Mouse (Mus musculus): ENCODE measurements around the gene Tsc22d2. TPM values are rescaled to one million over a fixed set of nuclear protein-coding genes. Genes with fewer than 3 reads are reported as not detected.
A peak's percentile ranks its signal among the peaks of the same experiment; 100 is the strongest.

Tsc22d2 gene
- polyA plus RNA-seq, 1 experiment from 2014 or later: 13.6 TPM

DNA sequence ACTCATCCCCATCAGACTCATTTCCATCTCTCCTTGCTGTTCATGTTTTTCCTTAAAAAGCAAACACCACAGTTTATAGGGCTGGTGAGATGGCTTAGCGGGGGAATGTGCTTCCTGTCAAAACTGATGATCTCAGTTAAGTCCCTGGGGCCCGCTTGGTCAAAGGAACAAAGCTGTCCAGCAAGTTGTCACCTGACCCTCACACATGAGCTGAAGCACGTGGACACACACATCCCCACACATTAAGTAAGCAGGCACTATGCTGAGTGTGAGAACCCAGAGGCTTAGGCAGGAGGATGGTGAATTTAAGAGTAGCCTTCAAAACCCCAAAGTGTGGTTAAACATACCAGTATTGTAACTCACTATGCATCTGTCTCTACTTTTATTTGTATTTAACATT is 14.6 kb upstream of the Tsc22d2 start:
- H3K9me3 ChIP-seq (replicated peaks): no peaks in the 10 kb centered on the region
- H3K4me1 ChIP-seq: no peaks in the 10 kb centered on the region
- H3K36me3 ChIP-seq: no peaks in the 10 kb centered on the region
- H3K27me3 ChIP-seq (replicated peaks): no peaks in the 10 kb centered on the region
- no peak overlapping the region for H3K4me2 ChIP-seq
- H3K27ac ChIP-seq: no peak overlapping the region
- no peak for ATAC-seq
- no peak overlapping the region for H3K9ac ChIP-seq
- H3K4me3 ChIP-seq: no peak overlapping the region
- WGBS (ENCODE audit: insufficient replicate concordance): 62% methylated on average over 3 of the region's 3 CpGs

DNA sequence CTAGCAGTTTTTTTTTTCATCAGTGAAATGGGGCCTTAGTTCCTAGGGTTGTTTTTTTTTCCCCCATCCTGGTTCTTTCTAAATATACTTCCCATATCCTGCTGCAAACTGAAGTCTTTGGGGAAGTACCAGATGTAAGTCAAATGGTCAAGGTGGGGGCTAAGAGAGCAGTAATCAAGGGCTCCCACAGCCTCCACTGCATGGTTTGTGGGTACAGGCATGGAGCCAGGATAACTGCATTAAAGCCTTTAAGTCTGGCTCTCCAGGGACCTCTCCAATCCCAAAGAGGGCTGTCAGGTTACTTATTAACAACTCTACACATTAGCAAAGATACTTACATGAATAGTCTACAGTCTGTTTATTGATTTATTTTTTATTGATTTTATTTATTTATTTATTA is 2.8 kb upstream of the Tsc22d2 start:
- H3K4me1 ChIP-seq: peaks cover 6% of the 10 kb centered on the region; the same call in 1 of the 2 replicates
- no peak overlapping the region for H3K9ac ChIP-seq
- H3K4me3 ChIP-seq: no peak overlapping the region
- ATAC-seq: no peak
- no peaks in the 10 kb centered on the region for H3K9me3 ChIP-seq (replicated peaks)
- no peak overlapping the region for H3K4me2 ChIP-seq
- no peaks in the 10 kb centered on the region for H3K36me3 ChIP-seq
- no peak overlapping the region for H3K27ac ChIP-seq
- H3K27me3 ChIP-seq (replicated peaks): no peaks in the 10 kb centered on the region

DNA sequence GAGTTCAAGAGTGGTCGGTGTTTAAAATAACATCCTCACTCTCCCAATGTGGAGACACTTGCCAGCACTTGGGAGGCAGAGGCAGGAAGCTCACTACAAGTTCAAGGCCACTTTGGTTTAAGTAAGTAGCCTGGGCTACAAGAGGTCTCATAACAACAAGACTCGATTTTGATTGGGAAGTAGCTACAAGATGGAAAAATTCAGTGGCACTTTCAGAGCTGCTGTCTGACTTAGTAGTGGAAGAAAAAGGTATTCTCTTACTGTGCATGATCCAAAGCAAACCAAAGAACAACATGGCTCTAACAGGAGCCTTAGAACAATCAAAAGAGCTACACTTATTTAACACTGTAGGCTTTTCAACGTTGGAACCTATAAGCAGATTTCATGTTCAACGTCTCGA is 844 bp upstream of the Tsc22d2 start:
- Histone ChIP-seq H3K4me1 (peaks cover 6% of the 10 kb centered on the region; the same call in 1 of the 2 replicates), H3K9ac (peak overlapping the region; percentile 99), H3K9me3 (replicated peaks) (no peaks in the 10 kb centered on the region), H3K27ac (peak overlapping the region; percentile 99), H3K4me3 (peak overlapping the region; percentile 99), H3K27me3 (replicated peaks) (no peaks in the 10 kb centered on the region), H3K36me3 (peaks cover 5% of the 10 kb centered on the region; the same call in 1 of the 2 replicates), H3K4me2 (peak overlapping the region; percentile 93)
- ATAC-seq: no peak
- 28% methylated on average over 5 of the region's 5 CpGs for WGBS (ENCODE audit: insufficient replicate concordance)

DNA sequence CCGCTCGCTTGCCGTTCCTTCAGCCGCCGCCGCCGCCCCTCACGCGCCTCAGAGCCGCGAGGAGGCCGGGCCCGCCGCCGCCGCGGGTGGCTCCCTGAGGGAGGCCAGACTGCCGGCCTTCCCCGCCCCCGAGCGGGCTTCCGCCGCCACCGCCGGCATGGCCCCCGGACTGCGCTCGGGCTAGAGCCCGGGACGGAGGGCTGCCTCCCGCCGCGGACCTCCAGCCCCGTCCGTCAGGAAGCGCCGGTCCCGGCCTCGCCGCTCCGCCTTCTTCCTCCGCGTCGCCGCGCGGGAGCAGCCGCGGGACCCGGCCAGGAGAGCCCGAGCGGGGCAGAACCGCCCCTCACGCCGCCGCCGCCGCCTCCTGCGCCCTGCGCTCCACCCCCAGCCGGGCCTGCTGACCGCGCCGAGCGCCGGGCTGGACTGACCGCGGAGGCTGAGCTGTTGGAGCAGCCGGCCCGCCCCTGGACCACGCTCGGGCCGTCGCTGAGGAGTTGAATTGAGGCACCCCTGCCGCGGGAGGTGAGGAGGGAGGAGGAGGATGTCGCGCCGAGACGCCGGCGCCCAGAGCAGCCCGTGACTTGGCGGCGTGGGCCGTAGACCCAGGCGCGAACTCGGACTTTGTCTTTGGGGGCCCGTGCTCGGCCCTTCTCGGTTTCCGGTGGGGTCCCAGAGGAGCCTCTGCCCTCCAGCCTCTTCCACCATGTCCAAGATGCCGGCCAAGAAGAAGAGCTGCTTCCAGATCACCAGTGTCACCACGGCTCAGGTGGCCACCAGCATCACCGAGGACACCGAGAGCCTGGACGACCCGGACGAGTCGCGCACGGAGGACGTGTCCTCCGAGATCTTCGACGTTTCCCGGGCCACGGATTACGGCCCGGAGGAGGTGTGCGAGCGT is 720 bp downstream of the Tsc22d2 start:
- Histone ChIP-seq H3K4me1 (peaks cover 10% of the 10 kb centered on the region), H3K4me3 (peak overlapping the region; percentile 99), H3K9ac (peak overlapping the region; percentile 99), H3K27ac (peak overlapping the region; percentile 99), H3K36me3 (peaks cover 5% of the 10 kb centered on the region; the same call in 1 of the 2 replicates), H3K4me2 (peak overlapping the region; percentile 93), H3K9me3 (replicated peaks) (no peaks in the 10 kb centered on the region), H3K27me3 (replicated peaks) (no peaks in the 10 kb centered on the region)
- WGBS (ENCODE audit: insufficient replicate concordance): under 1% methylated on average over 73 of the region's 113 CpGs
- peak; percentile 65 for ATAC-seq

DNA sequence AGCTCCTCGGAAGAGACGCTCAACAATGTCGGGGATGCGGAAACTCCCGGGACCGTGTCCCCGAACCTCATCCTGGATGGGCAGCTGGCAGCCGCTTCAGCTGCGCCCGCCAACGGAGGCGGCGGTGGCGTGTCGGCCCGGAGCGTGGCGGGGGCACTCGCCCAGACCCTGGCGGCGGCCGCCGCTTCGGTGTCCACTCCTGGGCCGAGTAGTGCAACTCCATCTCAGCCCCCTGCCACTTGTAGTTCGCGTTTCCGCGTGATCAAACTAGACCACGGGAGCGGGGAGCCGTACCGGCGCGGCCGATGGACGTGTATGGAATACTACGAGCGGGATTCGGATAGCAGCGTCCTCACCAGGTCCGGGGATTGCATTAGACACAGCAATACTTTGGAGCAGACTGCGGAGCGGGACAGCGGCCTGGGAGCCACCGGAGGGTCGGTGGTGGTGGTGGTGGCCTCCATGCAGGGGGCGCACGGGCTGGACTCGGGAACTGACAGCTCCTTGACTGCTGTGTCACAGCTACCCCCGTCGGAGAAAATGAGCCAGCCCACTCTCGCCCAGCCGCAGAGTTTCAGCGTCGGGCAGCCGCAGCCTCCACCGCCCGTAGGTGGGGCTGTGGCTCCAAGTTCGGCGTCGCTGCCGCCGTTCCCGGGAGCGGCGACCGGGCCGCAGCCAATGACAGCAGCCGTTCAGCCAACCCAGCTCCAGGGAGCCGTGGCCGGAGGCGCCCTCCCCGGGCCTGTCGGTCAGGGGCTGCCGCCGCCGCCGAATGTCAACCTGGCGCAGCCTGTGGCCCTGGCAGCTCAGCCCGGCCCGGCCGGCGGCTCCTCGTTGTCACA is 1.6 kb downstream of the Tsc22d2 start:
- under 1% methylated on average over 84 of the region's 85 CpGs for WGBS (ENCODE audit: insufficient replicate concordance)
- peak overlapping the region; percentile 99 for H3K4me3 ChIP-seq
- peak; percentile 80 for ATAC-seq

DNA sequence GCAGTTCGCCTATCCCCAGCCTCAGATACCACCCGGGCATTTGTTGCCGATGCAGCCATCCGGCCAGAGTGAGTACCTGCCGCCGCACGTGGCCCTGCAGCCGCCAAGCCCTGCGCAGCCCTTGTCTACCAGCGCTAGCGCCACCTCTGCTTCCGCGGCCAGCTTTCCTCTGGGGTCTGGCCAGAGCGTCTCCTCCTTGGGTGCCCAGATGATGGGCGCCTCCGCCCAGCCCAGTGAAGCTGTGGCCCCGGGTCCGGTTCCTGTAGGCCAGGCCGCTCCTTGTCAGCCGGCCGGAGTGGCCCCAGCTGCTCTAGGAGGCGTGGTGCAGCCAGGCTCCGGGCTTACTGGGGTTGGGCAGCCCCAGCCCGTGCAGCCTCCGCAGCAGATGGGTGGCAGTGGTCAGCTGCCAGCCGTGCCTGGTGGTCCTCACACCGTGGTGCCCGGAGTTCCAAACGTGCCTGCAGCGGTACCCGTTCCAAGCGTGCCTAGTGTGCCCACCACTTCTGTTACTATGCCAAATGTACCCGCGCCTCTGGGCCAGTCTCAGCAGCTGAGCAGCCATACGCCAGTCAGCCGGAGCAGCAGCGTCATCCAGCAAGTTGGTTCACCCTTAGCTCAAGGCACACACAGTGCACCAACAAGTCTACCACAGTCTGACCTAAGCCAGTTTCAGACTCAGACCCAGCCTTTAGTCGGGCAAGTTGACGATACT is 2.4 kb downstream of the Tsc22d2 start:
- Histone ChIP-seq H3K36me3 (peaks cover 5% of the 10 kb centered on the region; the same call in 1 of the 2 replicates), H3K4me3 (peak overlapping the region; percentile 99), H3K27ac (peak overlapping the region; percentile 99), H3K9ac (peak overlapping the region; percentile 99), H3K9me3 (replicated peaks) (no peaks in the 10 kb centered on the region), H3K4me1 (peaks cover 12% of the 10 kb centered on the region), H3K27me3 (replicated peaks) (no peaks in the 10 kb centered on the region), H3K4me2 (peak overlapping the region; percentile 93)
- ATAC-seq: peak; percentile 61
- WGBS (ENCODE audit: insufficient replicate concordance): under 1% methylated on average over 39 of the region's 39 CpGs

More for the DNA sequence above, 1.6 kb downstream of the Tsc22d2 start:
- no peaks in the 10 kb centered on the region for H3K27me3 ChIP-seq (replicated peaks)
- H3K36me3 ChIP-seq: peaks cover 5% of the 10 kb centered on the region; the same call in 1 of the 2 replicates
- H3K4me2 ChIP-seq: peak overlapping the region; percentile 93
- no peaks in the 10 kb centered on the region for H3K9me3 ChIP-seq (replicated peaks)
- H3K4me1 ChIP-seq: peaks cover 12% of the 10 kb centered on the region
- H3K27ac ChIP-seq: peak overlapping the region; percentile 99
- H3K9ac ChIP-seq: peak overlapping the region; percentile 99

DNA sequence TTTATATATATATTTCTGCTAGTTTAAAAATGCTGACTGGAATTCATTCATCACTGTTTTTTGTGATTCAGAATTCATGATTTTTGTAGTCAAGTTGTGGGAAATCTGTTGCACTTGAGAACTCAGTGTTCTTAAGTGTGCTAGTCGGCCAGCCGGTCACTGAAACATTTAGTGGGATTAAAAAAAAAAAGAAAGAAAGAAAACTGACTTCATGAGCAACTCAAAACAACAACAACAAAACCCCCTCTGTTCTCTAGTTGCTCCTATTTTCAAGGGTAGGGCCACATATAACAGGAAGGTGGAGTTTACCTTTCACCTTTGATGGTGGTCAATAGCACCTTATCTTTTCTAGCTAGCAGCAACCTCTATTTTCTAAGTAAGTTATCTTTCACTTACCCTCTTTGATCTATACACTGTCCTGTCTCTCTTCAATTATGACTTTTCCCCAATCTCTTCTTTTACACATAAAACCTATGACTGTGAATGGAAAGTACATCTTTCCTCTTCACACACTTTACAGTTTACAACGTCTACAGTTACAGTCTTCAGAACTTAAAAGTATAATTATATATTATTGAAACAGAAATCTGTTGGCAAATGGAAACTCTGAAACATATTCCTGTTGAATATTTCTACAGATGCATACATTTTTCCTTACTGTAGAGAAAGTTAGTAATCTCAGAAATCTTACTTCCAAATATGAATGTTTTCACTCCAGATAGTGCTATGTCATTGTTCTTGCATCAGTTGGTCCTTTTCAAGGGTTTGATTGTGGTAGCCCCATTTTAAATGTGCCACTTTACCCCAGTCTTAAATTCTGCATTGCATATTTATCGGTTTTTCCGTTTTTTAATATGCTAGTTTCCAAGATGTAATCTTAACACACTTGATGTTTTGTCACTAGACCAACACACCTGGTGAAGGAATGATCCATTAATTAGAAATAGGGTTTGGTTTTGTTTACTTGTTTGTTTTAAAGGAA is 4.5 kb downstream of the Tsc22d2 start:
- H3K9me3 ChIP-seq (replicated peaks): no peaks in the 10 kb centered on the region
- peak overlapping the region; percentile 58 for H3K27ac ChIP-seq
- H3K36me3 ChIP-seq: peaks cover 7% of the 10 kb centered on the region; the same call in 1 of the 2 replicates
- peak overlapping the region; percentile 99 for H3K9ac ChIP-seq
- 30% methylated on average over 5 of the region's 5 CpGs for WGBS (ENCODE audit: insufficient replicate concordance)
- no peak for ATAC-seq
- H3K4me1 ChIP-seq: peaks cover 10% of the 10 kb centered on the region
- peak overlapping the region; percentile 93 for H3K4me2 ChIP-seq
- H3K4me3 ChIP-seq: peak overlapping the region; percentile 99
- no peaks in the 10 kb centered on the region for H3K27me3 ChIP-seq (replicated peaks)

DNA sequence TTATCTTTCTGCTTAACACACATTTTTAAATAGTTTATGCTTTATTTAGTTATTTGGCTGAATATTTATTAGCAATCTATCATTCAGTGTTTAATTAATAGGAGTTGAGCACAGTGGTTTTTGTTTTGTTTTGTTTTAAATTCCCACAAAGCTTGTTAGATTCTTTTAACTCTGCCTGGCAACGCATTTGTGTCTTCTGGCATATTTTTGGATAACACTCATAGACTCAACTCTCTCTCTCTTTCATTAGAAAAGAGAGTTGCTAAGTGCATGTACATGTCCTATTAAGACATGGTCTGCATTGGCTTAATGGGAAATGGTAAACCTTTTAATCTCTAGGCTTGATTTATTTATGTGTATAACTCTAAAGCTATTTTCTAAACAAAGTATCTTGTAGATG is 14.3 kb downstream of the Tsc22d2 start:
- Histone ChIP-seq H3K27me3 (replicated peaks) (no peaks in the 10 kb centered on the region), H3K4me3 (no peak overlapping the region), H3K36me3 (peaks cover 2% of the 10 kb centered on the region; the same call in 1 of the 2 replicates), H3K4me1 (no peaks in the 10 kb centered on the region), H3K4me2 (no peak overlapping the region), H3K9me3 (replicated peaks) (no peaks in the 10 kb centered on the region), H3K9ac (no peak overlapping the region), H3K27ac (no peak overlapping the region)
- ATAC-seq: no peak
- WGBS (ENCODE audit: insufficient replicate concordance): 91% methylated on average over 1 of the region's 1 CpGs

DNA sequence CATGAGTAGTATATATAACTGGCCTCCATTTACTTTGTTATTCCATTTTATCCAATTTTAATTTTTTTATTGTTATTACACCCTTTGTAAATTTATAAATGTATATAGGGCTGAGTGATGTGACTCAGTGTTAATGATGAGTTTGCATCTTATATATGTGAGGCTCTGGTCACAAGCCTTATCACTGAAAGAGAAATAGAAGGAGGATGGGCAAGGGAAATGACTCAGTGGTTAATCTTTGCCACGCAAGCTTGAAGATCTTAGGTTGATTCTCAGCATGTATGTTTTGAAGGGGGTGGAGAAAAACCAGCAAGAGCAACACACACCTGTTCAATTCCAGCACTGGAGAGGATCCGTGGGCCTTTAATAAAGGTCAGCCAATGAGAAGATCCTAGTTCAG is 19.9 kb downstream of the Tsc22d2 start:
- ATAC-seq: peak; percentile 84
- peaks cover 4% of the 10 kb centered on the region for H3K4me1 ChIP-seq
- no peaks in the 10 kb centered on the region for H3K27me3 ChIP-seq (replicated peaks)
- WGBS (ENCODE audit: insufficient replicate concordance): 43% methylated on average over 2 of the region's 2 CpGs
- peaks cover 9% of the 10 kb centered on the region for H3K36me3 ChIP-seq
- no peaks in the 10 kb centered on the region for H3K9me3 ChIP-seq (replicated peaks)
- no peak overlapping the region for H3K9ac ChIP-seq
- no peak overlapping the region for H3K4me2 ChIP-seq
- H3K27ac ChIP-seq: peak overlapping the region; percentile 36; the same call in 1 of the 2 replicates
- H3K4me3 ChIP-seq: no peak overlapping the region

DNA sequence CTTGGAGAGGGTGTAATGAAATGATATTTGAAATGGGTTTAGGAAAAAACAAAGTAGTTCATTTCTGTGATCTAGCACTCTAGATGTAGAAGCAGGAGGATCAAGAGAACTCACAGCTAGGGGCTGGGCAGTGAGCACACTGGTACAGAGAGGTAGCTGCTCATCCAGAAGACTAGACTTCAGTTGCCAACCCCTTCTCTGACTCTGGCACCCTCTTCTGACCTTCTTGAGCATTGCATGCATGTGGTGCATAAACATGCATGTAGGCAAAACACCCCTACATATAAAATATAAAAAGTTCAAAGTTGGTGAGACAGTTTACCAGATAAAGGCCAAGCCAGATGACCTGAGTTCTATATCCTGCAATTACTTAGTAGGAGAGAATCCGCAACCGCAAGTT is 33.7 kb downstream of the Tsc22d2 start:
- Histone ChIP-seq H3K9ac (no peak overlapping the region), H3K9me3 (replicated peaks) (no peaks in the 10 kb centered on the region), H3K4me3 (no peak overlapping the region), H3K27ac (no peak overlapping the region), H3K36me3 (peaks cover 15% of the 10 kb centered on the region; the same call in 1 of the 2 replicates), H3K4me1 (peaks cover 7% of the 10 kb centered on the region), H3K27me3 (replicated peaks) (no peaks in the 10 kb centered on the region), H3K4me2 (no peak overlapping the region)
- 95% methylated on average over 2 of the region's 2 CpGs for WGBS (ENCODE audit: insufficient replicate concordance)
- peak; percentile 60 for ATAC-seq
